Mouse (Mus musculus) gastrocnemius, adult 18-20 months (tissue): Measurements from ENCODE around the gene Bbs9. TPM values are rescaled to one million over a fixed set of nuclear protein-coding genes. Genes with fewer than 3 reads are reported as not detected.
A peak's percentile ranks its signal among the peaks of the same experiment; 100 is the strongest.

ENCODE experiments used
- DNase-seq: peaks from one replicate; pipeline ENCODE4 v3.0.0; 2021; ENCODE audit warnings: low spot score
- total RNA-seq, 2 experiments: library from RNA; stranded (reverse); gene quantifications; 2 replicates each; pipeline ENCODE4 v1.2.3; 2021

Gene Bbs9
- total RNA-seq, 2 experiments from 2014 or later: 8.5 to 8.9 TPM

DNA sequence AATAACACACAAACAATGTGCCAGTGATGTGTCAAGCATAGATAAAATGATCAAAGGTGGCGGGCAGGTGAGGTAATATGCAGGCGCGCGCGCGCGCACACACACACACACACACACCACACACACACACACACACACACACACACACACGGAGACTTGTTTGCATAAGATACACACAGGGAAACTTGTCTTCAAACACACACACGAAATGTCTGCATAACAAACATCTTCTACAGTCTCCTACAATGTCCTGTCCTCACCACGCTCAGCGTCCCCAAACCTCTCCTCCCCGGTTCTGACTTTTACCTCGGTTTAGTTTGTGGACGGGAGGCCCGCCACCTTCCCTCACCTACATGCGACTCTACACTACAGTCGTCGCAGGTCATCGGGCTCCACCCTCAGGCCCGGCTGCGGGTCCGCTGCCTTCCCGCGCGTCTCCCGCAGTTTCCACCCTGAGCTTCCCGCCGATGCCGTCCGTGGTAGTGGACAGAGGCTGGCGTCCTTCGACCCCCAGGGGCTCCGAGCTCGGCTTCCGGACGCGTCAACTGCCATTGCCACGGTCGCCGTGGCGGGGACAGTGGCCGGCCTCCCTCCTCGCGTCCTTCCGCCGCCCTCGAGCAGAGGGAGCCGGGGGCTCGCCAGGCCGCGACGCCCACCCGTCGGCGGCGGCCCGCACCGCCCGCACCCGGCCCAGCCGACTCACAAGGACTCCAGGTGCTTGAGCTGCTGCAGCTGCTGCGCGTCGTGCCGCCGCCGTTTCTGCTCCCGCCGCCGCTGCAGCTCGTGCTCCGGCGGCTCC, 7.9 kb upstream of the Bbs9 start:
- no peak for DNase-seq

GRCm38 (mm10) chr9:22468170-22468898, 7.2 kb upstream of the Bbs9 start:
- DNase-seq: peak; percentile 56

- DNase-seq: no peak
These were observed 6.6 kb upstream of the Bbs9 start for GRCm38 (mm10) chr9:22468899-22469259.

DNA sequence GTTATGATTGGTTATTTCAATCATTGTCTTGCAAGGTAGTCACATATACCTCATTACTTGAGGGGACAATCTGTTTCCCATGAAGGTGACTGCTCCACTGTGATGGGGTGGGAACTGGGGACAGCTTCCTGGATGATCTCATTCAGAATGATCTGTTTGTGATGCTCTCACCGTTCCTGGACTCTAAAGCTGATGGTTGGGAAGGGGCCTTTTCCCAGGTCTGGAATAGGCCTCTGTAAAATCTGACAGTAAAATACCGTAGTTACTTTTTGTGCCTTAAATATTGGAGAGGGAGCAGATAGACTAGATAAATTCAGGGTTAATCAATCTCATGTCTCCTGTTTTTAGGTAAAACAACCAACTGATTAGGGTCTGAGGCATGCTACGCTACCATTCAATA, 5.9 kb upstream of the Bbs9 start, which contains the start of gene Rp9:
Gene Rp9 (minus strand): TSS at position 101 of the 400 bp plus-strand sequence.
- no peak for DNase-seq

- peak; percentile 8 for DNase-seq
These were observed 750 bp downstream of the Bbs9 start for GRCm38 (mm10) chr9:22476265-22476664.

DNA sequence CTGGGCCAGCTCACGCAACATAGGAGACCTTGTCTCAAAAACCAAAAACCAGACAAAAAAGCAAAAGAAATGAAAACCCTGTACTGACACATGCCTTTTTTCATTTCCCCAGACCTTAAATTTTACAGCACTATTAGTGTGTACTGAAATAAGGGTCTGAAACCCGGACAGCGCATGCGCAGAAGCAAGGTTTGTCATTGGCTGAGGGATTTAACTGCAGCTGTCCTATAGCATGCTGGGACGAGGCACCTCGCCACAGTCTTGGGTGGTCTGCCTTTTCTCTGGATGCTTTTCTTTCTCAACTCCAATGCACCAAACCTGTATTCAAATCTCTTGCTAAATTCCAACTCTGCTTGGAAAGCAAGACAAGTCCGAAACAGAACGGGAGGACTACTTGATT, 3.4 kb downstream of the Bbs9 start:
- DNase-seq: no peak

GRCm38 (mm10) chr9:22483866-22484561, 8.5 kb downstream of the Bbs9 start:
- DNase-seq: no peak

DNA sequence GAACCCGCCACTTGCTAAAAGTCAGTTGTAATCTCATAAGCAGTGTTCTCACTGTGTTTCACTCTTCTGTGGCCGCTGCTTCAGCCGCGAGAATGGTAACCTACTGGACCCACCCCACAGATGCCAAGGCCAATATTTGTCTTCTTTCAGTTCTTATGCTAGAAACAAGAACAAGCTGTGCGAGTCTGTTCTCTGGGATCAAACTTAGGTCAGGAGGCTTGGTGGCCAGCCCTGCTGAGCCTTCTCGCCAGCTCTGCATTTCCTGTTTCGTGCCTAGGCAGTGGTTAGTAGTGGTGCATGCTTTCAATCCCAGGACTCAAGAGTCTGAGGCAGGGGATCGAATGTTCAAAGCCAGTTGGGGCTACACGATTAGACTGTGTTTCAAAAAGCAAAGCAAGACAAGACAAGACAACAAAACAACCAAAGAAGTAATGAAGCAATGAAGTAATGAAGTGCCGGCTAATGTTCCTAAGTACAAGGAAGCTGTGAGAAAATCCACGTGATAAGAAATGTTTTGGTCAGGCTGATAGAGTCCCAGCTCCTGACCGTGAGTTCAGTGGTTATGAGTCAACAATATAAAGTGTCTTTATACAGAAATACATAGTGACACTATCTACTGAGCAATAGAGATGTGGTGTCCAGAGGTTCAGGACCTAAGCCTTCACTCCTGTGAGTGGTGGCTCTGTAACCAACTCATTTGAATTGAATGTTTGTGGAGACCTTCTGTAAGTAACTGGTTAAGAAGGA, 9.2 kb downstream of the Bbs9 start:
- DNase-seq: no peak

GRCm38 (mm10) chr9:22486211-22486610, 10.7 kb downstream of the Bbs9 start:
- DNase-seq: no peak

DNA sequence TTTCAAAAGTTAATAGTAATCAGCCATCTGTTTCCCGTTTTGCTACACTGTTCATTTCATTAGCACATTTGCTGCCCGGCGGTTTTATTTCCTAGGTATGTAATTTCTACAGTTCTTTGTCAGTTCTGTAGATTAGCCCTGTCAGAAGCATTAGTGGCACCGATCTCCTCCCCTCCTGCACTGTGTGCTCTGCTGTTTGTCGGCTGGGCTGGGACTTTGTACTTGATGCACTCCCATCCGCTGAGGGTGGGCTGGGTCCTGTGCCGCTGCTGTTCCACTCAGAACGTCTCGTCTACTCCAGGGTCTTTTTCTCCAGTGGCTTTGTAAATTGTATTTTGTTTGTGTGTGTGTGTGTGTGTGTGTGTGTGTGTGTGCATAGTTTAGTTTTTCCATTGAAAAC, 13.4 kb downstream of the Bbs9 start:
- no peak for DNase-seq

DNA sequence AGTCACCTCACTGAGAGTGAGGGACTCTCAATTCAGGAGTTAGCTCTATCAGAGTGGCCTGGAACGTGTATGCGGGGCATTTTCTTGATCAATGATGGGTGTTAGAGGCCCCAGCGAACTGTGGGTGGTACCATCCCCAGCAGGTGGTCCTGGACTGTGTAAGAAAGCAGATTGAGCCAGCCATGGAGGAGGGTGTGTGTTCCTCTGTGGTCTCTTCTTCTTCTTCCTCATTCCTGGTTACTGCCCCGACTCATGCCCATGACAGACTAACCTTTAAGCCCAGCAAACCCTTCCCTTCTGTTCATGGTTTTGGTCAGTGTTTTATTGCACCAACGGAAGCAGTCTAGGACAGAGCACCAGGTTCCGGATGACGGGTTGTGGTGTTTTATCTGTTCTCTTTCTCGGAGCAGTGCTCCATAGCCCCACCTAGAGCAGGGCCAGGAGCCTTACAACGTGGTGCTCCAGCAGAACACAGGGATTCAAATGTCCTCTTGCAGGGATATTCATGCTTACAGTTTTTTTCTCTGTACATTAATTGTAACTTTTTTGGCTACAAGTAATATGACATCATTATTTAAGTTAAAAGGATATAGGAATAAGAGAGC, 18.8 kb downstream of the Bbs9 start:
- no peak for DNase-seq

- no peak for DNase-seq
These were observed 19.6 kb downstream of the Bbs9 start for GRCm38 (mm10) chr9:22495133-22495532.

GRCm38 (mm10) chr9:22497021-22497767, 21.7 kb downstream of the Bbs9 start:
- no peak for DNase-seq

DNA sequence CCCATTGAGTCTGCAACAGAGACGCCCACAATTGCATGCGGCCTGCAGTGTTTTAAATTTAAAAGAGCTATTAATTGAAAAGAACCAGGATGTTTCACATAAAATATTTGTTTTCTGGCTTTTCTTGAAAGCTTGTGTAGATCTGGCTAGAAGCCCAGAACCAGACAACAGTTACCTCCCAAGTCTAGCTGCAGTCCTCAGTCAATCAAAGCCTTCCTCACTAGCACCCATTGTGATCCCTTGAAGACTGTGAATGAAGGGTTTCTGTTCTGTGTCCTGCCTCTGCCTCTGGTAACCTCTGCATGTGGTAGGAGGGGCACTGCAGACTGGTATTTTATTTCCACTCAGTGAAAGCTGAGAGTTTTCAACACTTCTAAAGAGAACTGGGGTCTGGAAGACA, 27.5 kb downstream of the Bbs9 start:
- no peak for DNase-seq

DNA sequence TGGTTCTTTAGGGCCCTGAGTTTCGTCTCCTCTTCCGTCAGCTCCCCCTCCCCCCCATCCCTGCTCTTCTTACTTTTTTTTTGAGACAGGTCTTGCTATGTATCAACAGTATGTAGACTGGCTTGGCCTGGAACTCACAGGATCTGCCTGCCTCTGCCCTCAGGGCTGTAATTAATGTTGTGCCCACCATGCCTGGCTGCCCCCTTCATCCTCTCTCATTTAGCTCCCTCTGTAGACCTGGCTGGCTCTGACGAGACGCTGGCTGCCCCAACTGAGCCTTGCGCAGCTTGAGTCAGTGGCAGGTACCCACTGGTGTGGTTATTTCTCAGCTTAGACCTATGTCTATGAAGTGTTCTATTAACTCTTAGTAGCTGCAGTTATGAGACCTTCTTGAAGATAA, 28.1 kb downstream of the Bbs9 start:
- no peak for DNase-seq

DNA sequence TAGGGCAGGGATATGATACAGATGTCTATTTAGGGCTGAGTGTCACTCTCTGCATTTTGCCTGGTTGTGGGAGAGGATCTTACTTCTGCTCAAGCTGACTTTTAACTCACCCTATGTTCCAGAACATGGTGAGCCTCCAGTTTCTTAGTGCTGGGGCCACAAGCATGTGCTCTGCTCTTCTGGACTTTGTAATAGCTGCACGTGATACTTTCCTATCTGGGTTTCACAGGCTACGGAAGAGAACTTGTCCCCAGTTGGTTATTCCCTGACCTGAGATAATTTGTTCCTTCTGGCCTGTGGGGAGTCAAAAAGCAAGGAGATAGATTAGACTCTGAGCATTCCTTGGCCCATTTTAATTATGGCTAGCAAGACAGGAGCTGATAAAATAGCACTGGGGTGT, 30.1 kb downstream of the Bbs9 start:
- DNase-seq: no peak

DNA sequence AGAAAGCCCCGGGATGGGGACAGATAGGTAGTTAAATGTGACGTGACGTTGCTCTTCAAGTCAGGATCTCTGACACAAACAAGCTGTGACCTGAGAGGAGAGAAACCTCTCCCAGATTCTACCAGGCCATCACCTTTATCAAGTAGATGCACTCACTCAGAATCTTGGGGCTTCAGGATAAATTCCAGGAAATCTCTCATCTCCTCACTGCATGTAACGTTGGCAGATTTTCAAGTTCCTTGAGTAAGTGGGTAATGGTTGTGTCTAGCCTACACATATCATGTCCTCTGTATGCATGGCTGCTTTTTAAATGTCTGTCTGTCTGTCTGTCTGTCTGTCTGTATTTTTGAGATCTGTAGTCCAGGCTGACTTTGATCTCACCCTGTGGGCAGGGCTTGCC, 39.6 kb downstream of the Bbs9 start:
- DNase-seq: no peak

- DNase-seq: peak; percentile 19
These were observed 43.0 kb downstream of the Bbs9 start for GRCm38 (mm10) chr9:22518394-22519041.

DNA sequence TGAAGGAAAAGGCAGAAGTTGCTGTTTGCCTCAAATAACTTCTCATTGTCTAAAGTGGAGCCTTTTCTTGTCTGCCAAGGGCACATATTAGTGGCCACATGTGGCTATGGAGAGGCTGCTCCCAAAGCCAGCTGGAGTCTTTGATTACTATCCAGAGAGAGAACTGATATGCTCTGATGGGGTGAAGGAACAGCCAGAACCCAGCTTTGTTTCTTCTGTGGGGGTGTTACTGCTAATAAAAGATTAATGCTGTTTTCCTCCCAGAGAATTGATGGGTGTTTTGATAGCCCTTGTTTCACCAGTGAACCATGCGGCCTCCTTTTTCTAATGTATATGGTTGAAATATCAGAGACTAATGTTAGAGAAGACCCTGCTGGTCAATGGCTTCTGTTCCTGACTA, 47.9 kb downstream of the Bbs9 start:
- peak; percentile 23 for DNase-seq
